Mouse (Mus musculus): ENCODE measurements around the gene St6galnac5. TPM values are rescaled to one million over a fixed set of nuclear protein-coding genes. Genes with fewer than 3 reads are reported as not detected.

Gene St6galnac5
- polyA plus RNA-seq, 1 experiment from 2014 or later = 0.66 TPM

- Histone ChIP-seq H3K36me3 (ENCODE audit: insufficient read depth, low read length) (no peaks in the 10 kb centered on the region), H3K27me3 (ENCODE audit: insufficient read depth, low read length) (no peaks in the 10 kb centered on the region), H3K27ac (no peak overlapping the region), H3K4me3 (replicated peaks; ENCODE audit: low read depth, low read length) (no peak overlapping the region), H3K9me3 (replicated peaks; ENCODE audit: low read length) (no peaks in the 10 kb centered on the region), H3K9ac (ENCODE audit: low read depth, low read length) (no peak overlapping the region), H3K4me2 (ENCODE audit: low read length) (no peak overlapping the region), H3K4me1 (replicated peaks; ENCODE audit: insufficient read depth, low read length) (no peaks in the 10 kb centered on the region; the same call in 1 of the 2 replicates)
- no peak for ATAC-seq (replicated peaks; ENCODE audit: low FRiP score, low read depth)
- WGBS = 84% methylated on average over 3 of the region's 3 CpGs
- no peak for TF ChIP-seq CTCF (IDR thresholded peaks at IDR 0.05; ENCODE audit: low read depth)
- no peak for DNase-seq (ENCODE audit: low spot score)
These were observed 50.7 kb downstream of the St6galnac5 start for GRCm38 (mm10) chr3:152931354-152931753.

- Histone ChIP-seq H3K36me3 (ENCODE audit: insufficient read depth, low read length) (no peaks in the 10 kb centered on the region), H3K4me2 (ENCODE audit: low read length) (no peak overlapping the region), H3K9ac (ENCODE audit: low read depth, low read length) (no peak overlapping the region), H3K4me3 (replicated peaks; ENCODE audit: low read depth, low read length) (no peak overlapping the region), H3K9me3 (replicated peaks; ENCODE audit: low read length) (no peaks in the 10 kb centered on the region), H3K27me3 (ENCODE audit: insufficient read depth, low read length) (no peaks in the 10 kb centered on the region), H3K27ac (no peak overlapping the region), H3K4me1 (replicated peaks; ENCODE audit: insufficient read depth, low read length) (no peaks in the 10 kb centered on the region; the same call in 1 of the 2 replicates)
- TF ChIP-seq CTCF (IDR thresholded peaks at IDR 0.05; ENCODE audit: low read depth) = no peak
- DNase-seq (ENCODE audit: low spot score) (no peak), ATAC-seq (replicated peaks; ENCODE audit: low FRiP score, low read depth) (no peak)
- WGBS = 83% methylated on average over 7 of the region's 7 CpGs
These were observed 52.2 kb downstream of the St6galnac5 start for GRCm38 (mm10) chr3:152929788-152930281.

GRCm38 (mm10) chr3:152929256-152929787 is 52.7 kb downstream of the St6galnac5 start:
- WGBS = 68% methylated on average over 10 of the region's 10 CpGs

GRCm38 (mm10) chr3:152928287-152928975 is 53.6 kb downstream of the St6galnac5 start:
- Histone ChIP-seq H3K27me3 (ENCODE audit: insufficient read depth, low read length) (no peaks in the 10 kb centered on the region), H3K4me2 (ENCODE audit: low read length) (no peak overlapping the region), H3K27ac (no peak overlapping the region), H3K4me3 (replicated peaks; ENCODE audit: low read depth, low read length) (no peak overlapping the region), H3K9ac (ENCODE audit: low read depth, low read length) (no peak overlapping the region), H3K36me3 (ENCODE audit: insufficient read depth, low read length) (no peaks in the 10 kb centered on the region), H3K9me3 (replicated peaks; ENCODE audit: low read length) (no peaks in the 10 kb centered on the region), H3K4me1 (replicated peaks; ENCODE audit: insufficient read depth, low read length) (no peaks in the 10 kb centered on the region; the same call in 1 of the 2 replicates)
- TF ChIP-seq CTCF (IDR thresholded peaks at IDR 0.05; ENCODE audit: low read depth) = no peak
- DNase-seq (ENCODE audit: low spot score) (peak; percentile 57), ATAC-seq (replicated peaks; ENCODE audit: low FRiP score, low read depth) (no peak)
- WGBS = 65% methylated on average over 13 of the region's 13 CpGs

More at GRCm38 (mm10) chr3:152929256-152929787, 52.7 kb downstream of the St6galnac5 start:
- no peaks in the 10 kb centered on the region for H3K9me3 ChIP-seq (replicated peaks; ENCODE audit: low read length)
- no peaks in the 10 kb centered on the region for H3K27me3 ChIP-seq (ENCODE audit: insufficient read depth, low read length)
- no peak overlapping the region for H3K27ac ChIP-seq
- TF ChIP-seq CTCF (IDR thresholded peaks at IDR 0.05; ENCODE audit: low read depth) = no peak
- no peaks in the 10 kb centered on the region; the same call in 1 of the 2 replicates for H3K4me1 ChIP-seq (replicated peaks; ENCODE audit: insufficient read depth, low read length)
- no peak overlapping the region for H3K9ac ChIP-seq (ENCODE audit: low read depth, low read length)
- H3K36me3 ChIP-seq (ENCODE audit: insufficient read depth, low read length) = no peaks in the 10 kb centered on the region
- no peak for DNase-seq (ENCODE audit: low spot score)
- ATAC-seq (replicated peaks; ENCODE audit: low FRiP score, low read depth) = no peak
- no peak overlapping the region for H3K4me3 ChIP-seq (replicated peaks; ENCODE audit: low read depth, low read length)
- H3K4me2 ChIP-seq (ENCODE audit: low read length) = no peak overlapping the region

- 63% methylated on average over 4 of the region's 4 CpGs for WGBS
- no peak for TF ChIP-seq CTCF (IDR thresholded peaks at IDR 0.05; ENCODE audit: low read depth)
- H3K4me2 ChIP-seq (ENCODE audit: low read length) = no peak overlapping the region
- H3K27ac ChIP-seq = no peak overlapping the region
- H3K9ac ChIP-seq (ENCODE audit: low read depth, low read length) = no peak overlapping the region
- H3K36me3 ChIP-seq (ENCODE audit: insufficient read depth, low read length) = no peaks in the 10 kb centered on the region
- no peaks in the 10 kb centered on the region; the same call in 1 of the 2 replicates for H3K4me1 ChIP-seq (replicated peaks; ENCODE audit: insufficient read depth, low read length)
- no peak overlapping the region for H3K4me3 ChIP-seq (replicated peaks; ENCODE audit: low read depth, low read length)
- no peak for ATAC-seq (replicated peaks; ENCODE audit: low FRiP score, low read depth)
- DNase-seq (ENCODE audit: low spot score) = no peak
- H3K9me3 ChIP-seq (replicated peaks; ENCODE audit: low read length) = no peaks in the 10 kb centered on the region
- H3K27me3 ChIP-seq (ENCODE audit: insufficient read depth, low read length) = no peaks in the 10 kb centered on the region
These were observed 55.9 kb downstream of the St6galnac5 start for GRCm38 (mm10) chr3:152926166-152926565.

GRCm38 (mm10) chr3:152925364-152925763 is 56.7 kb downstream of the St6galnac5 start:
- no peaks in the 10 kb centered on the region for H3K36me3 ChIP-seq (ENCODE audit: insufficient read depth, low read length)
- no peak for TF ChIP-seq CTCF (IDR thresholded peaks at IDR 0.05; ENCODE audit: low read depth)
- no peaks in the 10 kb centered on the region for H3K9me3 ChIP-seq (replicated peaks; ENCODE audit: low read length)
- no peak overlapping the region for H3K4me3 ChIP-seq (replicated peaks; ENCODE audit: low read depth, low read length)
- no peak overlapping the region for H3K4me2 ChIP-seq (ENCODE audit: low read length)
- ATAC-seq (replicated peaks; ENCODE audit: low FRiP score, low read depth) (no peak), DNase-seq (ENCODE audit: low spot score) (no peak)
- no peak overlapping the region for H3K9ac ChIP-seq (ENCODE audit: low read depth, low read length)
- WGBS = 90% methylated on average over 8 of the region's 8 CpGs
- H3K4me1 ChIP-seq (replicated peaks; ENCODE audit: insufficient read depth, low read length) = no peaks in the 10 kb centered on the region; the same call in 1 of the 2 replicates
- H3K27ac ChIP-seq = no peak overlapping the region
- H3K27me3 ChIP-seq (ENCODE audit: insufficient read depth, low read length) = no peaks in the 10 kb centered on the region
